Mouse (Mus musculus): Measurements from ENCODE around the gene Clmp. TPM values are rescaled to one million over a fixed set of nuclear protein-coding genes. Genes with fewer than 3 reads are reported as not detected.
A peak's percentile ranks its signal among the peaks of the same experiment; 100 is the strongest.

The Clmp gene
- polyA plus RNA-seq, 1 experiment from 2014 or later, result 51.1 TPM

DNA sequence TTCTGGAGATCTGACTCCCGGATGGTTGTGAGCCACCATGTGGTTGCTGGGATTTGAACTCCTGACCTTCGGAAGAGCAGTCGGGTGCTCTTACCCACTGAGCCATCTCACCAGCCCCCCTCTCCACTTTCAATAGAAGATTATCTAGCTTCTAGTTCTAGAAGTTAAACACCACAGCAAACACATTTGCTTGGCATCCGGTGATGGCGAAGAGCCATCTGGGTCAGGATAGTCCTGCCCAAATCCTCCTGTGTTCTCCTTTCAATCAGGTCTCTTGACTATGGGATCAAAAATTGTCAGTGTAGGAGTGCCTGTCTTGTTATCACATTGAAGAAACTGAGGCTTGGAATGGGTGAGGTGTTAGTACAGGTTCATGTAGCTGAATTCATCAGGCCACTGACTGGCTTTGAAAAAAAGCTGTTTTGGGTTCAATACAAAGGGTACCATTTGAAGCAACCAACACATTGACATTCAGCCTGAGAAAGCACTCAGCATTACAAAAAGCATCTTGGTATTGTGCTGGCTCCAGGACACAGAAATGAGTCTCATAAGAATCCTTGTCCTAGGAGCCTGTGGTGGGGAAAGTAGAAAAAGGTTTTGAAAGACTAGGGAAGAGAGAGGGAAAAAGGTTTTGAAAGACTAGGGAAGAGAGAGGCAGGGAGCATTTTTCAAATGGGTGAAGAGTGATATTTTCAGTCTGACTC is 131.7 kb downstream of the Clmp start:
- ATAC-seq (ENCODE audit: low FRiP score, low read depth), result no peak
- no peaks in the 10 kb centered on the region for H3K9me3 ChIP-seq
- H3K4me3 ChIP-seq, result no peak overlapping the region
- 76% methylated on average over 5 of the region's 5 CpGs for WGBS
- no peaks in the 10 kb centered on the region for H3K36me3 ChIP-seq
- H3K27me3 ChIP-seq, result no peaks in the 10 kb centered on the region
- peaks cover 14% of the 10 kb centered on the region for H3K4me1 ChIP-seq (replicated peaks)
- no peak overlapping the region for H3K4me2 ChIP-seq
- peak overlapping the region; percentile 74 for H3K27ac ChIP-seq (replicated peaks)
- H3K9ac ChIP-seq, result no peak overlapping the region

DNA sequence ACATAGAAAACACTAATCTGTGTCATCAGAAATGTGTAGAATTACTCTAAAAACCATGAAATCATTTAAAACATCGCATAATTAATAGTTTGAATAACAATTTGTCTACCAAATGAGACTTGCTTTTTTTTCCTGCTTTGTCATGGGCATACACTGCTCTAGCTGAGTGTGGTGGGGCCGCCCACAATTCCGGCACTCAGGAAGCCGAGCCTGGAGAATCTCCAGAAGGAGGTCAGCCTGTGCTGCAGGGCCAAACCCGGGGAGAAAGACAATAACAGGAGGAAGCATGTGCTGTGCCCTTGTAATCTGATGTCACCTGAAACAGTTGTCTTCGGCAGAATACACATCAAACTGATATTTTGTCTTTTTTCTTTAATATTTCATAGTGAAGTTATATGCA is 139.8 kb downstream of the Clmp start:
- no peaks in the 10 kb centered on the region for H3K27me3 ChIP-seq
- WGBS, result 43% methylated on average over 6 of the region's 6 CpGs
- H3K4me3 ChIP-seq, result no peak overlapping the region
- H3K9me3 ChIP-seq, result no peaks in the 10 kb centered on the region
- H3K36me3 ChIP-seq, result no peaks in the 10 kb centered on the region
- no peak overlapping the region for H3K9ac ChIP-seq
- no peak overlapping the region for H3K4me2 ChIP-seq
- peaks cover 18% of the 10 kb centered on the region for H3K4me1 ChIP-seq (replicated peaks)
- no peak for ATAC-seq (ENCODE audit: low FRiP score, low read depth)
- H3K27ac ChIP-seq (replicated peaks), result no peak overlapping the region

DNA sequence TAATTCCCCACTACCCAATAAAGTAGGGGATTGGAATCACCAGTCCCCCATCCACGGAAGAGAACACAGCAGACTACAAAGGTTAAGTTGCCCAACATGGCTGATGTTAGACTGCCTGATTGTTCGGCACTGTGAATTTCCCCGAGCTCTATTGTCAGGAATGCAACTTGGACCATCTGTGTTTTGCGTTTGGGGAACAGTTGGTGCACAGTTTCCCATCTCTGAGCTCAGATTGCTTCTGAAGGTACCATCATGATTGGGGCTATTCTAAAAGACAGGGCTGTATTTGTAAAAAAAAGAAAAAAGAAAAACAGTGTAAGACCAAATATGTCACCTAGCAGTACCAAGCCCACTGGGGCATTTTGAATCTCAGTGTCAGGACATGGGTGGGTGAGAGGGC is 141.6 kb downstream of the Clmp start:
- WGBS, result 77% methylated on average over 4 of the region's 4 CpGs
- H3K27ac ChIP-seq (replicated peaks), result no peak overlapping the region
- peaks cover 5% of the 10 kb centered on the region for H3K4me1 ChIP-seq (replicated peaks)
- no peaks in the 10 kb centered on the region for H3K27me3 ChIP-seq
- no peak overlapping the region for H3K4me3 ChIP-seq
- H3K9me3 ChIP-seq, result no peaks in the 10 kb centered on the region
- H3K36me3 ChIP-seq, result no peaks in the 10 kb centered on the region
- H3K4me2 ChIP-seq, result no peak overlapping the region
- H3K9ac ChIP-seq, result no peak overlapping the region
- no peak for ATAC-seq (ENCODE audit: low FRiP score, low read depth)

DNA sequence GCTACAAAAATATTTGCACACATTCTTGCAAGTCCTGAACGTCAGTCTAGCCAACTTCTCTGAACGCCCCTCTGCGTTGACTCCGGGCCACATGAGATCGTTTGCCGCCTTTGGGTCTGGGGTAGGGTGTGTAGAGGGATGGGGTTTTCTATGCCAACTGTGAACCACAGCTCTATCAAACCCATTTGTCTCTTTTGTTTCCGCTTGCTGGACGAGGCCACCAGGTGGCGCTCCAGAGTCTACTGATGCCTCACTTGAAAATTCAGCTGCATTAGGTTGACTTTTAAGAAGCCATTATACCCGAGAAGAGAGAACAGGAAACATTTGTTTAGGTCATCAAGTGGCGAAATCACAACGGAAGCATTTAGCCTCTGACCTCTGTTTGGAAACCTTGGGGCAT is 148.8 kb downstream of the Clmp start:
- H3K9me3 ChIP-seq, result no peaks in the 10 kb centered on the region
- no peak overlapping the region for H3K4me3 ChIP-seq
- no peaks in the 10 kb centered on the region for H3K4me1 ChIP-seq (replicated peaks)
- H3K4me2 ChIP-seq, result 0 out of 2 replicates have a peak overlapping the region, but pooled peaks have one; percentile 6
- 8% methylated on average over 12 of the region's 12 CpGs for WGBS
- H3K36me3 ChIP-seq, result no peaks in the 10 kb centered on the region
- no peaks in the 10 kb centered on the region for H3K27me3 ChIP-seq
- no peak overlapping the region for H3K27ac ChIP-seq (replicated peaks)
- no peak for ATAC-seq (ENCODE audit: low FRiP score, low read depth)
- H3K9ac ChIP-seq, result no peak overlapping the region

Other genes with a start within 250 kb of the Clmp start
- gene Gramd1b, start 154.6 kb upstream of the Clmp start, polyA plus RNA-seq (2015; fragmentation: Nextera tagmentation; extraction: Ambion mirVana), result 12.6 and 14.1 TPM in 2 replicates
- gene Gm21915, start 15.3 kb upstream of the Clmp start, polyA plus RNA-seq (2015; fragmentation: Nextera tagmentation; extraction: Ambion mirVana), result not detected in 2 replicates
- gene Hspa8, start 115.0 kb downstream of the Clmp start, polyA plus RNA-seq (2015; fragmentation: Nextera tagmentation; extraction: Ambion mirVana), result 3,140 and 3,153 TPM in 2 replicates
- not detected in 2 replicates for gene Bsx, start 188.2 kb downstream of the Clmp start, polyA plus RNA-seq (2015; fragmentation: Nextera tagmentation; extraction: Ambion mirVana)

Data from hindbrain, embryonic 15.5 days (tissue).